Mouse (Mus musculus): ENCODE results near the gene Il23a.
A peak's percentile ranks its signal among the peaks of the same experiment; 100 is the strongest.
"Not testable (repeated sequence)": the region's sequence is repeated elsewhere in the genome, so short reads cannot be mapped to it uniquely, and the experiment has no call there.

Gene Il23a

DNA sequence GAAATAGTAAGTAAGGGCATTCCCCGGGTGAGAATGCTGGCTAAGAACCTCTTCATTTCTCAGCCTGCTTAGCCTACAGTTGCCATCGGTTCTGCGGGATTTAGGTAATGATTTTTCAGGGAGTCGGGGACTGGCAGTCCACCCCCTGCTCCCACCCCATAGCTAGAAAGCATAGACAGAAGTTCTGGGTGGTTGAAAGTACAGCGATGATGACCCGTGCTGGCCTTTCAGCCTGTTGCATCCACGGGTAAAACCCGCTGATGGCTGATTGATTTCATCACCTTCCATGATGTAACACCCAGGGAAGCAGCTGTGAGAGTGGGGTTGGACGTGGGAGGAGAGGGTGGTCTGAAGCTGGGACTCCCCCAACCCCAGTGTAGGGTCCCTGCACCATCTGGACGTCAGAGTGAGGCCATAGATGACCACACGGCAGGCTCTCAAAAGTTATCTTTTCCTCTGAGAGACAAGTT, at the start of gene Il23a:
Gene Il23a (minus strand): TSS at position 51 of the 470 bp plus-strand sequence.
- no peak for DNase-seq (ENCODE audit: low spot score)

GRCm38 (mm10) chr10:128347541-128347940, 49.0 kb upstream of the Il23a start:
- DNase-seq (ENCODE audit: low spot score): no peak

- peak; percentile 42 for DNase-seq (ENCODE audit: low spot score)
Measured at GRCm38 (mm10) chr10:128344568-128345275, 46.2 kb upstream of the Il23a start.

GRCm38 (mm10) chr10:128343436-128343835, 44.9 kb upstream of the Il23a start:
- DNase-seq (ENCODE audit: low spot score): no peak

DNA sequence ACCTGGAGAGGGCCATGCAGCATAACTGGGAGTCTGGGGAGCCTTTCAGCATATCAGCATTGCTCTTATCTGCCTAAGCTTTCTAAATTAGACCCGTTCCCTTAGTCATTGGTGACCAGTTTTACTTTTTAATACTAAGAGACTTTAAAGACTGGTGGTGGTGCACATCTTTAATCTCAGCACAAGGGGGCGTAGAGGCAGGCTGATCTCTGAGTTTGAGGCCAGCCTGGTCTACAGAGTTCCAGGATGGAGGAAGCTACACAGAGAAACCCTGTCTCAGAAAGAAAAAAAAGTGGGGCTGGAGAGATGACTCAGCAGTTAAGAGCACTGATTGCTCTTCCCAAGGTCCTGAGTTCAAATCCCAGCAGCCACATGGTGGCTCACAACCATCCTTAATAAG, 41.7 kb upstream of the Il23a start:
- DNase-seq (ENCODE audit: low spot score): peak; percentile 19

- no peak for DNase-seq (ENCODE audit: low spot score)
Measured at GRCm38 (mm10) chr10:128338948-128339347, 40.4 kb upstream of the Il23a start.

DNA sequence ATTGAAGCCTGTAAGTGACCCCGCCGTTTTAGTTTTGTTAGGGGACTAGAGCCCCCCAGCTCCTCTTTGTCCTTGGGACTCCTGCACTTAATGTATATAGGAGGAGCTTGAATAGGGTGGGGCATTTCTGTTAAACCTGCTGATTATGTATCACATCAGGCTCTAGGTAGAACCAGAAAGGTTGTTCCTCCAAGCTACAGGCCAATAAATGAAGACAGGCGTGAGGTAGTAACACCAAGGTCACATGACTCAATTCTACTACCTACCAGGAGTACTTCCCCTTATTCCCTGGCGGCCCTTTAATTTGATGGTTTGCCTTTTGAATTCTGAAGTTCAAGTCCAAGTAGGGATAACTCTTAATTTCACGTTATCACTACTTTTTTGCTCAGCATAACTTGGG, 39.9 kb upstream of the Il23a start:
- DNase-seq (ENCODE audit: low spot score): no peak

DNA sequence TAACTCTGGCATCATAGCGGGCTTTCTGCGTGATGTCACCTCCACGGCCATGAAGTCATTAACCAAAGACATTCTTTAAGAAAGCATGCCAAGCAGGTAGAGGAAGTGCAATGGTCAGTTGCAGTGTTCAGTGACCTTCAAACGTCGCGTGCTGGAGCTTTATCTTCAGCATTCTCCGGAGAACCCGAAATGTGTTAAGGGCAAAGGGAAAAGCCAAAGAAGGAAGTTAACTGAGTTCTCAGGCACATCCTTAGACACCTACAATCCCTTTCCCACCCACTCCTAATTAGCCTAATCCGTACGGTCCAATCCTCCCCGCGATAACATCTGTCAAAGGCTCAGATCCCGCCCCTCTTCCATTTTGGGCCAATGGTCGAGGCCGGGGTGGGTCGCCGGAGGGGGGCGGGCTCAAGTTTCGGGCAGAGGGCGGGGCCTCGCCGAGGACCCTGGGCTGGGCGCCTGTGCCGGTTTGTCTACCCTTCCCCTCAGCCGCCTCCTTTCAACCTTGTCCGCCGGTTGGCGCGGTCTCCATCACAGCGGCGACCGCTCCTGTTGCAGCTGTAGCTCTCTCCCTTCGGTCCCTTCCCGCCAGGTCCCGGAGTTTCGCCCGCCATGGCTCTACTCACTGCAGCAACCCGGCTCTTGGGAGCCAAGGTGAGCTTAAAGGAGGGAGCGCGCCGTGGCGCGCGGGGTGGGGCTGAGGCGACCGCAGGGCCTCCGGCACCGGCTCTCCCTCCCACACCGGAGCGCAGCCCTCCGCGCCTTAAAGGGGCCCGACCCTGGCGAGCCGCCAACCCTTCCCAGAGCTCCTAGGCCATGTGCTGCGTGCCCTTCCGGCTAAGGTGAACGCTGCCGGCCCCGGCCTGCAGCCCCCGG, 39.0 kb upstream of the Il23a start, which contains the start of gene Cs:
Gene Cs (plus strand): TSS at position 429 of the 876 bp plus-strand sequence.
- peak; percentile 99 for DNase-seq (ENCODE audit: low spot score)

DNA sequence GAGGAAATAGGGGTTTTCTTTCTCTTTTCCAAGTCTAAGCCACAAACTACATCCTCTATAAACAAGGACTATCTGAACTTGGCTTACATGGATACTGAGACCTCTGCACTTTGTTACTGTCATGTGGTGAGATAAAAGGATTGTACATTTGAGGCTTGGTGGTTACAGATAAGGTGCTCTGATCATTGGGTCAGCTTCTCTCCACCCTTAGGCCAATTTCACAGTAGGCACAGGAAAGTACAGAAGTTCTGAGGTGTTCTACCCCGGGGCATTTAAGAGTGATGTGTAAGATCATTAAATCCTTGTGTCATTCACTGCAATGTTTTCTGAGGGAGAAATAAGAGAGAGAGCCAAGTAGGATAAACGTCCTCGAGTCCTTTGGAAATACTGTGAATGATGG, 38.0 kb upstream of the Il23a start:
- no peak for DNase-seq (ENCODE audit: low spot score)

- DNase-seq (ENCODE audit: low spot score): no peak
Measured at GRCm38 (mm10) chr10:128336195-128336594, 37.6 kb upstream of the Il23a start.

GRCm38 (mm10) chr10:128335582-128335981, 37.0 kb upstream of the Il23a start:
- peak; percentile 88 for DNase-seq (ENCODE audit: low spot score)

GRCm38 (mm10) chr10:128332358-128333249, 34.1 kb upstream of the Il23a start:
- DNase-seq (ENCODE audit: low spot score): not testable (repeated sequence)

DNA sequence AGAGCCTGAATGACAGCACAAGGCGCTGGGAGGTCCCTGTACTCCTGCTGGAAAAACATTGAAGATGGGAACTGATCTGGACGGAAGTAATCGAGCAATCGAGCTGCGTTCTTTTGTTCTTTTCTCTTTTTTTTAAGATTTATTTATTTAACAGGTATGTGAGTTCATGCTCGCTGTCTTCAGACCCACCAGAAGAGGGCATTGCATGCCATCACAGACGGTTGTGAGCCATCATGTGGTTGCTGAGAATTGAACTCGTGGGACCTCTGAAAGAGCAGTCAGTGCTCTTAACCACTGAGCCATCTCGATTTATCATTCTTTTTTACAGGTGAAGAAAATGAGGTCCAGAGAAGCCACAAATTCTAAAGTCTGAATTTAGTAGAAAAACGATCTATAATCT, 29.1 kb upstream of the Il23a start:
- DNase-seq (ENCODE audit: low spot score): no peak

- no peak for DNase-seq (ENCODE audit: low spot score)
Measured at GRCm38 (mm10) chr10:128326825-128327224, 28.3 kb upstream of the Il23a start.

DNA sequence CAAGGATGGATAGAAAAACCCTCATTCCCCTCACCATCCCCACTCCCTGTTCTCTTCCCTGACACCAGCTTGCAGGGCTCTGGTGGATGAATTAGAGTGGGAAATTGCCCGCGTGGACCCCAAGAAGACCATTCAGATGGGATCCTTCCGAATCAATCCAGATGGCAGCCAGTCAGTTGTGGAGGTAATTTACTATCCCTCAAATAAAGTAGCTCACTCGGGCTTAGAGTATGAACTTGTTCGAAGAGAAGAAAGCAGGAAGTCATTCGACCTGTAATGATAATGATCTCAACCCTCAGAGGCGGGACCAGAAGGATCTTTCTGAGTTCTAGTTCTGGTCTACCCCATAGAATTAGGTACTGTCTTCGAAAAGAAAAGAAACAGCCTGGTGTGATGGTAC, 25.0 kb upstream of the Il23a start:
- DNase-seq (ENCODE audit: low spot score): no peak

- DNase-seq (ENCODE audit: low spot score): peak; percentile 98
Measured at GRCm38 (mm10) chr10:128322141-128323108, 23.9 kb upstream of the Il23a start, which contains the start of gene Cnpy2. Cnpy2 (plus strand) TSS chr10:128322459.

- peak; percentile 37 for DNase-seq (ENCODE audit: low spot score)
Measured at GRCm38 (mm10) chr10:128321641-128322040, 23.1 kb upstream of the Il23a start.

- no peak for DNase-seq (ENCODE audit: low spot score)
Measured at GRCm38 (mm10) chr10:128315578-128315977, 17.0 kb upstream of the Il23a start.

GRCm38 (mm10) chr10:128310902-128311301, 12.3 kb upstream of the Il23a start:
- no peak for DNase-seq (ENCODE audit: low spot score)

GRCm38 (mm10) chr10:128310177-128310576, 11.6 kb upstream of the Il23a start:
- no peak for DNase-seq (ENCODE audit: low spot score)

- DNase-seq (ENCODE audit: low spot score): no peak
Measured at GRCm38 (mm10) chr10:128309654-128310053, 11.1 kb upstream of the Il23a start.
